Mouse (Mus musculus): ENCODE results near the gene Ankrd2.

Ankrd2 gene

GRCm38 (mm10) chr19:42015001-42015400 is 20.8 kb upstream of the Ankrd2 start:
- no peak for DNase-seq (ENCODE audit: inconsistent ontology term)

GRCm38 (mm10) chr19:42016251-42016650 is 19.5 kb upstream of the Ankrd2 start:
- DNase-seq (ENCODE audit: inconsistent ontology term) = no peak

- DNase-seq (ENCODE audit: inconsistent ontology term) = peak; percentile 76
These were observed 19.0 kb upstream of the Ankrd2 start for GRCm38 (mm10) chr19:42016840-42017239.

GRCm38 (mm10) chr19:42017399-42018247 is 18.2 kb upstream of the Ankrd2 start:
- DNase-seq (ENCODE audit: inconsistent ontology term) = peak; percentile 95

GRCm38 (mm10) chr19:42019011-42019522 is 16.7 kb upstream of the Ankrd2 start:
- no peak for DNase-seq (ENCODE audit: inconsistent ontology term)

- no peak for DNase-seq (ENCODE audit: inconsistent ontology term)
These were observed 13.9 kb upstream of the Ankrd2 start for GRCm38 (mm10) chr19:42021681-42022541.

DNA sequence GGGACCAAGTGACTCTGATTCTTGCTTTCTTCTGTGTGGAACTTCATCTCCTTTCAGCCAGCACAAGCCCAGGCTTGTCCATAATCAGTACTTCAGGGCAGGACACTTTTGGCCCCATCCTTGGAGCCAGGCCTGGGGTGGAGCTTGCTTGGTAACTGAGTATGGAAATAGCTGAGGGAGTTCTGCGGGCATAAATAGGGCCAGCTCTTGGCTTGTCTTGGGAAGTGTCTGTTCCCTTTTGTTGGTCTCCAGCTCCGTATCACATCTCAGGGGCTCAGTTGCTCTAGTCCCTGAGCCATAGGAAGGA is 13.3 kb upstream of the Ankrd2 start:
- DNase-seq (ENCODE audit: inconsistent ontology term) = peak; percentile 83

GRCm38 (mm10) chr19:42026158-42026557 is 9.6 kb upstream of the Ankrd2 start:
- DNase-seq (ENCODE audit: inconsistent ontology term) = peak; percentile 70

GRCm38 (mm10) chr19:42031112-42031511 is 4.7 kb upstream of the Ankrd2 start:
- no peak for DNase-seq (ENCODE audit: inconsistent ontology term)

DNA sequence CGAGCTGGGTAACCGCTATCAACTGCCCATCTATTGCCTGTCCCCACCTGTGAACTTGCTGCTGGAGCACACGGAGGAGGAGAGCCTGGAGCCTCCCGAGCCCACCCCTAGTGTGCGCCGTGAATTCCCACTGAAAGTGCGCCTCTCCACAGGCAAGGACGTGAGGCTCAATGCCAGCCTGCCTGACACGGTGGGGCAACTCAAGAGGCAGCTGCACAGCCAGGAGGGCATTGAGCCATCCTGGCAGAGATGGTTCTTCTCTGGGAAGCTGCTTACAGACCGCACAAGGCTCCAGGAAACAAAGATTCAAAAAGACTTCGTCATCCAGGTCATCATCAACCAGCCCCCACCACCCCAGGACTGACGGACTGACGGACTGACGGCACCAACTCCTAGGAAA is 2.2 kb upstream of the Ankrd2 start:
- no peak for DNase-seq (ENCODE audit: inconsistent ontology term)

GRCm38 (mm10) chr19:42034146-42034775 is 1.5 kb upstream of the Ankrd2 start:
- DNase-seq (ENCODE audit: inconsistent ontology term) = no peak

DNA sequence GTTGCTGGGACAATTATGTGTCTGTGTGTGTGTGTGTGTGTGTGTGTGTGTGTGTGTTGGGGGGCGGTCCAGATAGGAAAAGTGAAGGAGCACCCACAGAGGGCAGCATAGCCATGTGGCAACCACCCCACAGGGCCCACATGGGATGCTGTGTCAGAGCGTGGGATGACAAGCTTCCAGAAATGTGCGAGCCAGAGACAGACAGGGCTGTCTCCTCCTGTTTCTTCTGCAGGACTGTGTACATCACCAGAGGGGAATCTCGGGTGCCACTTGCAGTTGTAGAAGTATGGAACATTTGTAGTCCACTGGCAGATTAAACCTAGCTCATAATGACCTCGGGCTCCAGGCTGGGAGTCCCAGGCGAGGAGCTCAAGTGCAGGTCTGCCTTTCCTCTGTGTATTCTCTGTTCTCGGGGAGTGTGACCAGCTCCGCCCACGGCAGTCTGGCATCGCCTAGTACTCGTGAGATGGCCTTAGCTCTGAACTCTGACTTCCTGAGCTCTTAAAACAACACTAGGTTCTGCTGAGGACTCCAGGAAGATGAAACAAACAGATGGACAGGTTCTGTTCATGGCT is 832 bp upstream of the Ankrd2 start:
- no peak for DNase-seq (ENCODE audit: inconsistent ontology term)

DNA sequence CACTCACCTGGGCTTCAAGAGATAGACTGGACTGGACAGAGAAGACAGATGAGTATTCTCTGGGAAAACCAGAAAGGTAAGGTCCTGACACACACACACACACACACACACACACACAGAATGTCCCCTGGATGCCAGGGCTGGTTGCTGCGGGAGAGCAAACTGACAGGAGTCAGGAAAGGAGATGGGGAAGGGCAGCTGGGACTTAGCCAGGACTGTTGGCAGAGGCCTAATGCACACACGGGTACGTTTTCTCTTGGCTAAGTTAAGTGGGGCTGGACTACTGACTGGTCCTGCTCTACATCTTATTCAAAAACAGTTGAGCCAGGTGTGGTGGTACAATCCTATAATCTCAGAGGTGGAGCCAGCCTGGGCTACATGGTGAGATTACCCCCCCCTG is 557 bp downstream of the Ankrd2 start:
- no peak for DNase-seq (ENCODE audit: inconsistent ontology term)

DNA sequence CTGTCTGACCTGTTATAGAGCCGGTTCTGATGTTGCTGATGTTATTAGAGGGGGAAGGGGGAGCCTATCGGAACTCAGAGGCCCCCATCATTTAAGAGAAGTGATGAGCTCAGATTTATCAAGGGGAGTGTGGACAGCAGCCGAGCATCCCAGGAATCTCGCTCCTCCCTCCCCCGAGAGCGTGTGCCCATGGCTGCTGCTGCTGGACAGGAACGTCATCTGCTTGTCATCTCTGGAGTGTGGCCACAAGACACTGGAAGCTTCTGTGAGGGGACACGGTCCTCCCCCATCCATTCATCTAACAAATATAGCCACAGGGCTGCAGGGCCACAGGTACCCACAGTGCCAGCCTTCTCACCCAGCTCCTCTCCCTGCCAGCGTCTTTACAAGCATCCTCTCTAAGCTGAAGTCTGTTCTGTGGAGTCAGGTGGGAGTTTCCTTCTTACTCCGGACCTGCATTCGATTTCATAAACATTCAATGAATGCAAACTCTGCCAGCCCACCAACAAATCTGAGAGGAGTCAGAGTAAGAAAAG is 1.4 kb downstream of the Ankrd2 start:
- no peak for DNase-seq (ENCODE audit: inconsistent ontology term)

GRCm38 (mm10) chr19:42038310-42038709 is 2.5 kb downstream of the Ankrd2 start:
- DNase-seq (ENCODE audit: inconsistent ontology term) = no peak

GRCm38 (mm10) chr19:42043988-42044387 is 8.2 kb downstream of the Ankrd2 start:
- no peak for DNase-seq (ENCODE audit: inconsistent ontology term)

- DNase-seq (ENCODE audit: inconsistent ontology term) = peak; percentile 82
These were observed 9.7 kb downstream of the Ankrd2 start, which contains the start of gene Hoga1 for GRCm38 (mm10) chr19:42045269-42046102. TSS of gene Hoga1 (plus strand) at chr19:42045610.

GRCm38 (mm10) chr19:42050251-42050650 is 14.5 kb downstream of the Ankrd2 start:
- no peak for DNase-seq (ENCODE audit: inconsistent ontology term)

GRCm38 (mm10) chr19:42051351-42051750 is 15.6 kb downstream of the Ankrd2 start:
- DNase-seq (ENCODE audit: inconsistent ontology term) = no peak

DNA sequence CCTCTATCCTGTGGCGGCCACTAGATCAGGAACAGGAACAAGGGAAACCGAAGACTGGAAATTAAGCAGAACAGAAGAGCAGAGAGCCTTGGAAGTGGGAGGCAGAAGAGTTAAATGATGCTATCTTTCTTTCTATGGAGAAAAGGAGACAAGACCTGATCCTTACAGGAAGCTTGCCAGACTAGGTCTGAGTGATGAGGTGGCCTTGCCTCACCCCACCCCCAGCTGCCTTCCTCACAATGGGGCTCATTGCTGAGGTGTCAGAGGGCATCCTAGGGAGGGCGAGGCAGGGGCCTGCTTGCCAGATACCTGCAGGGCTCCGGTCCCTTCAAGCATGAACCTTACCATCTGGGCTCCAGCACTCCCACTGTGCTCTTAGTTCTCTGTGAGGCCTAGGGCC is 16.1 kb downstream of the Ankrd2 start, which contains the start of gene 4933411K16Rik:
TSS of gene 4933411K16Rik (plus strand) at position 301 of the 400 bp plus-strand sequence.
- DNase-seq (ENCODE audit: inconsistent ontology term) = no peak

All from Muller cell, postnatal 12 days (primary cell).